Mouse (Mus musculus): ENCODE data around the gene Fam57a. TPM values are rescaled to one million over a fixed set of nuclear protein-coding genes. Genes with fewer than 3 reads are reported as not detected.

Gene Fam57a
- polyA plus RNA-seq, 1 experiment from 2014 or later: 31.0 TPM

Other genes starting within 250 kb of the Fam57a start
- 2.7 and 3.6 TPM in 2 replicates for gene Rph3al, start 241.2 kb upstream of the Fam57a start, polyA plus RNA-seq (2014; fragmentation: Nextera tagmentation; extraction: Ambion mirVana)
- 0.47 and 0.77 TPM in 2 replicates for gene 1700016K19Rik, start 179.8 kb upstream of the Fam57a start, polyA plus RNA-seq (2014; fragmentation: Nextera tagmentation; extraction: Ambion mirVana)
- 34.7 TPM in 2 replicates for gene Rflnb, start 151.9 kb upstream of the Fam57a start, polyA plus RNA-seq (2014; fragmentation: Nextera tagmentation; extraction: Ambion mirVana)
- gene Vps53, start within 50 bp of the Fam57a start, polyA plus RNA-seq (2014; fragmentation: Nextera tagmentation; extraction: Ambion mirVana): 41.1 and 41.7 TPM in 2 replicates
- 0.39 and 1.2 TPM in 2 replicates for gene Dbil5, start 37.9 kb downstream of the Fam57a start, polyA plus RNA-seq (2014; fragmentation: Nextera tagmentation; extraction: Ambion mirVana)
- gene Gemin4, start 38.0 kb downstream of the Fam57a start, polyA plus RNA-seq (2014; fragmentation: Nextera tagmentation; extraction: Ambion mirVana): 54.7 and 55.6 TPM in 2 replicates
- 22.4 and 25.1 TPM in 2 replicates for gene Mrm3, start 64.0 kb downstream of the Fam57a start, polyA plus RNA-seq (2014; fragmentation: Nextera tagmentation; extraction: Ambion mirVana)
- 152 and 158 TPM in 2 replicates for gene Glod4, start 64.1 kb downstream of the Fam57a start, polyA plus RNA-seq (2014; fragmentation: Nextera tagmentation; extraction: Ambion mirVana)
- gene Nxn, start 219.5 kb downstream of the Fam57a start, polyA plus RNA-seq (2014; fragmentation: Nextera tagmentation; extraction: Ambion mirVana): 40.0 and 41.8 TPM in 2 replicates
- gene Timm22, start 227.3 kb downstream of the Fam57a start, polyA plus RNA-seq (2014; fragmentation: Nextera tagmentation; extraction: Ambion mirVana): 138 TPM in 2 replicates